In genomic region chr6:51009526-51010340, GRCm38 (mm10) we compare ENCODE assay signal across 9 mouse cellular contexts.
DNase-seq lines count a peak whose midpoint lies in the region; ATAC-seq and TF ChIP-seq lines count a peak whose summit lies in the region.
"Had no signal": no experiment of that assay in that cellular context is flagged by ENCODE, and none has a peak within 500 bp of the region (broad histone marks: within the 10 kb centered on the region; RNA-seq: fewer than 3 reads in every experiment).

No protein-coding gene starts in this region.

- no peaks in the 10 kb centered on the region for H3K9me3 ChIP-seq in heart, embryonic 11.5 days (replicated peaks; ENCODE audit: control insufficient read depth, low read length)
- no peaks in the 10 kb centered on the region for H3K9me3 ChIP-seq in midbrain, embryonic 10.5 days (replicated peaks)
- no peaks in the 10 kb centered on the region for H3K9me3 ChIP-seq in midbrain, embryonic 16.5 days (replicated peaks; ENCODE audit: control insufficient read depth, low read length, poor library complexity, severe bottlenecking)

- H3K27ac ChIP-seq in heart, embryonic 11.5 days (ENCODE audit: low read depth, low read length), result no peak overlapping the region
- peak overlapping the region; percentile 64; the same call in 1 of the 2 replicates for H3K27ac ChIP-seq in midbrain, embryonic 10.5 days (replicated peaks)
- no peak overlapping the region for H3K27ac ChIP-seq in midbrain, embryonic 16.5 days (ENCODE audit: low read length)
- H3K27ac ChIP-seq in small intestine, adult 2 months (ENCODE audit: insufficient read depth, low read depth, low read length), result peak overlapping the region; percentile 40

- no peaks in the 10 kb centered on the region for H3K27me3 ChIP-seq in heart, embryonic 11.5 days (ENCODE audit: control insufficient read depth, insufficient read depth, low read length)
- peaks cover 21% of the 10 kb centered on the region; the same call in 1 of the 2 replicates for H3K27me3 ChIP-seq in midbrain, embryonic 10.5 days (ENCODE audit: low read depth, poor library complexity, severe bottlenecking)
- no peaks in the 10 kb centered on the region for H3K27me3 ChIP-seq in midbrain, embryonic 16.5 days (ENCODE audit: control insufficient read depth, insufficient read depth, low read depth, low read length)
- H3K27me3 ChIP-seq in small intestine, adult 2 months (ENCODE audit: control insufficient read depth, insufficient read depth, low read length), result no peaks in the 10 kb centered on the region

- no peak overlapping the region for H3K9ac ChIP-seq in heart, embryonic 11.5 days (ENCODE audit: low read depth, low read length)
- no peak overlapping the region for H3K9ac ChIP-seq in midbrain, embryonic 16.5 days (ENCODE audit: low read depth, low read length)

- H3K4me2 ChIP-seq in heart, embryonic 11.5 days, result no peak overlapping the region
- H3K4me2 ChIP-seq in midbrain, embryonic 16.5 days (ENCODE audit: low read length), result no peak overlapping the region

- intact Hi-C loops in gastrocnemius, postnatal 36 days (cut with DNase I), result no loop called here

- ATAC-seq in heart, embryonic 11.5 days (replicated peaks; ENCODE audit: insufficient number of reproducible peaks, low FRiP score, low TSS enrichment), result no peak
- ATAC-seq in midbrain, embryonic 16.5 days, result no peak
- ATAC-seq in cerebellum, adult (ENCODE audit: insufficient number of reproducible peaks, low FRiP score, low TSS enrichment), result no peak

- TF ChIP-seq POLR2A in small intestine, adult 2 months (IDR thresholded peaks at IDR 0.05; ENCODE audit: low read depth, low read length), result no peak

- no peak overlapping the region for H3K4me3 ChIP-seq in heart, embryonic 11.5 days (ENCODE audit: low read depth, low read length)
- no peak overlapping the region for H3K4me3 ChIP-seq in midbrain, embryonic 10.5 days
- no peak overlapping the region for H3K4me3 ChIP-seq in midbrain, embryonic 16.5 days (ENCODE audit: low read depth, low read length)
- no peak overlapping the region for H3K4me3 ChIP-seq in small intestine, adult 2 months (ENCODE audit: low read depth, low read length)

- TF ChIP-seq CTCF in small intestine, adult 2 months (IDR thresholded peaks at IDR 0.05; ENCODE audit: extremely low read depth, insufficient read length, insufficient replicate concordance, low read depth, low read length), result no peak

- 66% methylated on average over 14 of the region's 14 CpGs for WGBS in heart, embryonic 11.5 days (ENCODE audit: insufficient replicate concordance)
- WGBS in midbrain, embryonic 10.5 days, result 86% methylated on average over 14 of the region's 14 CpGs
- 78% methylated on average over 14 of the region's 14 CpGs for WGBS in midbrain, embryonic 16.5 days
- 68% methylated on average over 14 of the region's 14 CpGs for WGBS in small intestine, adult 2 months

- peak; percentile 90 for DNase-seq in heart, adult 11 months
- DNase-seq in midbrain, embryonic 10.5 days (ENCODE audit: low spot score), result no peak
- DNase-seq in gastrocnemius, postnatal 36 days, result peak; percentile 39 to 54
- no peak for DNase-seq in cerebellum, adult 9-10 months
- DNase-seq: B cell, adult 2 months had no signal

- H3K36me3 ChIP-seq in heart, embryonic 11.5 days (ENCODE audit: control insufficient read depth, insufficient read depth, low read length), result no peaks in the 10 kb centered on the region
- H3K36me3 ChIP-seq in midbrain, embryonic 10.5 days, result no peaks in the 10 kb centered on the region
- no peaks in the 10 kb centered on the region for H3K36me3 ChIP-seq in midbrain, embryonic 16.5 days (ENCODE audit: control insufficient read depth, insufficient read depth, low read length)
- no peaks in the 10 kb centered on the region for H3K36me3 ChIP-seq in small intestine, adult 2 months (ENCODE audit: control insufficient read depth, insufficient read depth, low read length)

- H3K4me1 ChIP-seq in heart, embryonic 11.5 days (ENCODE audit: control insufficient read depth, insufficient read depth, low read length), result no peaks in the 10 kb centered on the region
- H3K4me1 ChIP-seq in midbrain, embryonic 10.5 days, result peaks cover 31% of the 10 kb centered on the region
- peaks cover 11% of the 10 kb centered on the region; the same call in 1 of the 2 replicates for H3K4me1 ChIP-seq in midbrain, embryonic 16.5 days (ENCODE audit: control insufficient read depth, insufficient read depth, low read length)
- no peaks in the 10 kb centered on the region for H3K4me1 ChIP-seq in small intestine, adult 2 months (ENCODE audit: control insufficient read depth, insufficient read depth, insufficient read length, low read length)

Comparison
In these comparisons a context has a peak if more than half of its experiments do, and no peak if none do; other contexts are left out.
1. H3K27ac ChIP-seq: peak in midbrain, embryonic 10.5 days (single experiment) and small intestine, adult 2 months (single experiment); none in heart, embryonic 11.5 days (single experiment) and midbrain, embryonic 16.5 days (single experiment).
2. DNase-seq: peak in heart, adult 11 months (single experiment) and gastrocnemius, postnatal 36 days (2 of 2); none in midbrain, embryonic 10.5 days (single experiment) and cerebellum, adult 9-10 months (single experiment).